Mouse (Mus musculus) midbrain, embryonic 14.5 days (tissue): ENCODE results near the gene Spin2-ps6. TPM values are rescaled to one million over a fixed set of nuclear protein-coding genes. Genes with fewer than 3 reads are reported as not detected.
"Not testable (repeated sequence)": the region's sequence is repeated elsewhere in the genome, so short reads cannot be mapped to it uniquely, and the experiment has no call there.

Experiments used
- ATAC-seq: fragments of 200-750 bp; cut with Nextera tagmentation; 2 replicates; pipeline ENCODE4 v1.8.0; 2017; ENCODE audit warnings: moderate number of reproducible peaks, moderate library complexity; ENCODE audit not compliant: low FRiP score, low TSS enrichment
- DNase-seq: peaks from one replicate; pipeline ENCODE4 v3.0.0-alpha.2; 2015
- H3K27ac ChIP-seq: fragments of 300-500 bp; sonication (generic); replicated peaks from 2 replicates; pipeline ENCODE4 v1.5.1; 2014; ENCODE audit warnings: mild to moderate bottlenecking, low read depth, low read length, moderate library complexity
- H3K27me3 ChIP-seq: fragments of 300-500 bp; sonication (generic); 2 replicates; pipeline ENCODE4 v1.6.1; 2014; ENCODE audit warnings: low read length, control low read depth, mixed read lengths; ENCODE audit not compliant: control insufficient read depth, insufficient read depth
- H3K36me3 ChIP-seq: fragments of 300-500 bp; sonication (generic); 2 replicates; pipeline ENCODE4 v1.6.1; 2014; ENCODE audit warnings: low read length, control low read depth; ENCODE audit not compliant: control insufficient read depth, insufficient read depth
- H3K4me1 ChIP-seq: fragments of 300-500 bp; sonication (generic); 2 replicates; pipeline ENCODE4 v1.6.1; 2014; ENCODE audit warnings: mild to moderate bottlenecking, antibody characterized with exemption, low read length, control low read depth; ENCODE audit not compliant: control insufficient read depth, insufficient read depth
- H3K4me2 ChIP-seq: fragments of 300-500 bp; sonication (generic); 2 replicates; pipeline ENCODE4 v1.6.1; 2014; ENCODE audit warnings: mild to moderate bottlenecking, low read length, moderate library complexity
- H3K4me3 ChIP-seq: fragments of 300-500 bp; sonication (generic); replicated peaks from 2 replicates; pipeline ENCODE4 v1.5.1; 2014; ENCODE audit warnings: low read depth, low read length
- H3K9ac ChIP-seq: fragments of 300-500 bp; sonication (generic); replicated peaks from 2 replicates; pipeline ENCODE4 v1.6.1; 2014; ENCODE audit warnings: mild to moderate bottlenecking, low read length, moderate library complexity
- H3K9me3 ChIP-seq: fragments of 300-500 bp; sonication (generic); 2 replicates; pipeline ENCODE4 v1.6.1; 2016; ENCODE audit warnings: low read length, control low read depth, mixed read lengths; ENCODE audit not compliant: control insufficient read depth
- WGBS: fragments of 180-500 bp; shearing (Covaris S2); extraction: QIAGEN DNeasy Blood & Tissue Kit; methylation state at CpG from one replicate; pipeline ENCODE4 v1.1.7; 2014; 5-methylcytosine and 5-hydroxymethylcytosine counted together
- polyA plus RNA-seq: library from polyadenylated mRNA; unstranded; fragments of >200 nt; fragmentation: Nextera tagmentation; extraction: Ambion mirVana; gene quantifications from 2 replicates; pipeline ENCODE4 v1.2.1, GENCODE M21; 2014

Spin2-ps6 gene
- not detected in 2 replicates for polyA plus RNA-seq

DNA sequence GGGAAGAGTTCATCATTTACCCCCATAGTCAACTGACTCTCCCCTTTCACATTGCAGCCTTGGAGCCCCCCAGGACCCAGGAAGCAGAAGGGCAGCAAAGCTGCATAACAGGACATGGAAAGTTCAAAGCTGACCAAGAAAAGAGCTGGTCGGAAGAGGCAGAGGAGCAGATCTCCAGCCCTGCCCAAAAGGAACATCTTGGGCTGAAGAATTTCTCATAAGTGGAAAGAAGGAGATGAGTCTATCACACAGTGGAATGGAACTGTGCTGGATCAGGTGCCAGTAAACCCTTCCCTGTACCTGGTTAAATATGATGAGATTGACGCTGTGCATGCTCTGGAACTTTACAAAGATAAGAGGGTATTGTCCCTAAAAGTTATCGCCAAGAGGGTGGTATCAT lies at the start of gene Spin2-ps6:
Spin2-ps6 (plus strand) TSS at position 301 of the 400 bp plus-strand sequence.
- H3K9ac ChIP-seq, ATAC-seq, H3K9me3 ChIP-seq, H3K27me3 ChIP-seq, H3K4me1 ChIP-seq, H3K4me3 ChIP-seq, H3K4me2 ChIP-seq, H3K36me3 ChIP-seq, H3K27ac ChIP-seq, DNase-seq: not testable (repeated sequence)
- WGBS: 88% methylated on average over 1 of the region's 3 CpGs

Other genes with a start within 250 kb of the Spin2-ps6 start
- not detected in 2 replicates for gene Btbd35f12, start 78.5 kb downstream of the Spin2-ps6 start, polyA plus RNA-seq